Mouse (Mus musculus): ENCODE measurements around the gene Tmem54. TPM values are rescaled to one million over a fixed set of nuclear protein-coding genes. Genes with fewer than 3 reads are reported as not detected.

Gene Tmem54
- not detected in 2 replicates for polyA plus RNA-seq (2012; ENCODE audit: insufficient read depth, low replicate concordance)

- no peak for TF ChIP-seq GATA1 (IDR thresholded peaks at IDR 0.05; ENCODE audit: borderline replicate concordance, low read length)
- no peak for TF ChIP-seq FLI1 (IDR thresholded peaks at IDR 0.05; ENCODE audit: low read length)
- Histone ChIP-seq H3K27me3 (replicated peaks) (peaks cover 82% of the 10 kb centered on the region), H3K4me1 (peaks cover 13% of the 10 kb centered on the region), H3K4me3 (replicated peaks) (peak within 1 kb of the TSS; percentile 87), H3K9me3 (no peaks in the 10 kb centered on the region), H3K36me3 (replicated peaks; ENCODE audit: low read length) (no peaks in the 10 kb centered on the region)
These were observed at the start of gene Tmem54 for GRCm38 (mm10) chr4:129105356-129105755. Tmem54 (plus strand) TSS chr4:129105548.

GRCm38 (mm10) chr4:129055562-129055961 is 49.8 kb upstream of the Tmem54 start:
- Histone ChIP-seq H3K36me3 (replicated peaks; ENCODE audit: low read length) (peaks cover 31% of the 10 kb centered on the region), H3K4me1 (peaks cover 47% of the 10 kb centered on the region), H3K27me3 (replicated peaks) (peaks cover 10% of the 10 kb centered on the region), H3K9me3 (peaks cover 5% of the 10 kb centered on the region), H3K4me3 (replicated peaks) (no peak overlapping the region)
- TF ChIP-seq FLI1 (IDR thresholded peaks at IDR 0.05; ENCODE audit: low read length) (no peak), GATA1 (IDR thresholded peaks at IDR 0.05; ENCODE audit: borderline replicate concordance, low read length) (no peak)

- Histone ChIP-seq H3K36me3 (replicated peaks; ENCODE audit: low read length) (peaks cover 42% of the 10 kb centered on the region), H3K9me3 (peaks cover 5% of the 10 kb centered on the region), H3K4me1 (peaks cover 52% of the 10 kb centered on the region), H3K27me3 (replicated peaks) (no peaks in the 10 kb centered on the region), H3K4me3 (replicated peaks) (peak overlapping the region; percentile 100)
- TF ChIP-seq FLI1 (IDR thresholded peaks at IDR 0.05; ENCODE audit: low read length) (no peak), GATA1 (IDR thresholded peaks at IDR 0.05; ENCODE audit: borderline replicate concordance, low read length) (no peak)
These were observed 47.7 kb upstream of the Tmem54 start for GRCm38 (mm10) chr4:129057533-129058206.

GRCm38 (mm10) chr4:129058207-129059092 is 46.9 kb upstream of the Tmem54 start, which contains the start of gene Rnf19b:
Rnf19b (plus strand) TSS chr4:129058271.
- TF ChIP-seq FLI1 (IDR thresholded peaks at IDR 0.05; ENCODE audit: low read length) (no peak), GATA1 (IDR thresholded peaks at IDR 0.05; ENCODE audit: borderline replicate concordance, low read length) (no peak)
- Histone ChIP-seq H3K9me3 (peaks cover 5% of the 10 kb centered on the region), H3K4me3 (replicated peaks) (peak within 1 kb of the TSS; percentile 100), H3K4me1 (peaks cover 59% of the 10 kb centered on the region), H3K36me3 (replicated peaks; ENCODE audit: low read length) (peaks cover 48% of the 10 kb centered on the region), H3K27me3 (replicated peaks) (no peaks in the 10 kb centered on the region)

GRCm38 (mm10) chr4:129059125-129059551 is 46.2 kb upstream of the Tmem54 start:
- peak overlapping the region; percentile 100 for H3K4me3 ChIP-seq (replicated peaks)
- no peak for TF ChIP-seq GATA1 (IDR thresholded peaks at IDR 0.05; ENCODE audit: borderline replicate concordance, low read length)
- TF ChIP-seq FLI1 (IDR thresholded peaks at IDR 0.05; ENCODE audit: low read length) = no peak
- no peaks in the 10 kb centered on the region for H3K27me3 ChIP-seq (replicated peaks)
- peaks cover 49% of the 10 kb centered on the region for H3K36me3 ChIP-seq (replicated peaks; ENCODE audit: low read length)
- H3K4me1 ChIP-seq = peaks cover 63% of the 10 kb centered on the region
- peaks cover 2% of the 10 kb centered on the region for H3K9me3 ChIP-seq

- H3K27me3 ChIP-seq (replicated peaks) = no peaks in the 10 kb centered on the region
- no peak for TF ChIP-seq GATA1 (IDR thresholded peaks at IDR 0.05; ENCODE audit: borderline replicate concordance, low read length)
- no peak for TF ChIP-seq FLI1 (IDR thresholded peaks at IDR 0.05; ENCODE audit: low read length)
- H3K4me1 ChIP-seq = peaks cover 66% of the 10 kb centered on the region
These were observed 45.4 kb upstream of the Tmem54 start for GRCm38 (mm10) chr4:129059922-129060321.

GRCm38 (mm10) chr4:129061486-129061885 is 43.9 kb upstream of the Tmem54 start:
- peaks cover 33% of the 10 kb centered on the region for H3K36me3 ChIP-seq (replicated peaks; ENCODE audit: low read length)
- no peaks in the 10 kb centered on the region for H3K9me3 ChIP-seq
- no peak for TF ChIP-seq FLI1 (IDR thresholded peaks at IDR 0.05; ENCODE audit: low read length)
- TF ChIP-seq GATA1 (IDR thresholded peaks at IDR 0.05; ENCODE audit: borderline replicate concordance, low read length) = no peak

More at GRCm38 (mm10) chr4:129059922-129060321, 45.4 kb upstream of the Tmem54 start:
- Histone ChIP-seq H3K36me3 (replicated peaks; ENCODE audit: low read length) (peaks cover 46% of the 10 kb centered on the region), H3K4me3 (replicated peaks) (peak overlapping the region; percentile 100), H3K9me3 (no peaks in the 10 kb centered on the region)

GRCm38 (mm10) chr4:129062281-129063075 is 42.9 kb upstream of the Tmem54 start:
- H3K36me3 ChIP-seq (replicated peaks; ENCODE audit: low read length) = peaks cover 39% of the 10 kb centered on the region
- H3K27me3 ChIP-seq (replicated peaks) = no peaks in the 10 kb centered on the region
- peaks cover 70% of the 10 kb centered on the region for H3K4me1 ChIP-seq
- TF ChIP-seq GATA1 (IDR thresholded peaks at IDR 0.05; ENCODE audit: borderline replicate concordance, low read length) = no peak
- no peak for TF ChIP-seq FLI1 (IDR thresholded peaks at IDR 0.05; ENCODE audit: low read length)
- peak overlapping the region; percentile 87 for H3K4me3 ChIP-seq (replicated peaks)
- H3K9me3 ChIP-seq = no peaks in the 10 kb centered on the region

More at GRCm38 (mm10) chr4:129061486-129061885, 43.9 kb upstream of the Tmem54 start:
- Histone ChIP-seq H3K4me1 (peaks cover 70% of the 10 kb centered on the region), H3K27me3 (replicated peaks) (no peaks in the 10 kb centered on the region), H3K4me3 (replicated peaks) (peak overlapping the region; percentile 100)

- TF ChIP-seq GATA1 (IDR thresholded peaks at IDR 0.05; ENCODE audit: borderline replicate concordance, low read length) = no peak
- TF ChIP-seq FLI1 (IDR thresholded peaks at IDR 0.05; ENCODE audit: low read length) = no peak
- H3K27me3 ChIP-seq (replicated peaks) = no peaks in the 10 kb centered on the region
- peak overlapping the region; percentile 74 for H3K4me3 ChIP-seq (replicated peaks)
- H3K4me1 ChIP-seq = peaks cover 93% of the 10 kb centered on the region
- H3K9me3 ChIP-seq = no peaks in the 10 kb centered on the region
- H3K36me3 ChIP-seq (replicated peaks; ENCODE audit: low read length) = peaks cover 41% of the 10 kb centered on the region
These were observed 39.6 kb upstream of the Tmem54 start for GRCm38 (mm10) chr4:129065688-129066236.

All from megakaryocyte, embryonic 14.5 days (primary cell).